Mouse (Mus musculus): ENCODE results near the gene Tapt1.
"Not testable (repeated sequence)": the region's sequence is repeated elsewhere in the genome, so short reads cannot be mapped to it uniquely, and the experiment has no call there.

Tapt1 gene

GRCm38 (mm10) chr5:44226521-44227461, at the start of gene Tapt1:
Gene Tapt1, minus strand, starts transcription at chr5:44226626.
- DNase-seq (ENCODE audit: low spot score) = peak; percentile 92

DNA sequence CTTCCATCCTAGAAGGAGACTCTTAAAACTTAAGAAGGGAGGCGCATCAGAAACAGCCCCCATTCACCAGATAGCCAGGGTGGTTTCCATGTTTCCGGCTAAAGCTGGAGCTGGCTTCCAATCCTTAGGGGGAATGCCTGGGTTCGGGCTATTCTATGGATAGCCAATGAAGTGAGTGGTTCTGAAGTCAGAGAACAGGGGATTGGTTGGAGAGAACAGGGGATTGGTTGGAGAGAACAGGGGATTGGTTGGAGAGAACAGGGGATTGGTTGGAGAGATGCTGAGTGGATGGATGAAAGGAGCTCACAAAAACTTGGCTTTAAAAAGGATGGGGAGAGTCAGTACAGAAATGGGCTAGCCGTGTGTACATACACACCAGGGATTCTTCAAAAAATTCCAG, 45.1 kb upstream of the Tapt1 start:
- no peak for DNase-seq (ENCODE audit: low spot score)

DNA sequence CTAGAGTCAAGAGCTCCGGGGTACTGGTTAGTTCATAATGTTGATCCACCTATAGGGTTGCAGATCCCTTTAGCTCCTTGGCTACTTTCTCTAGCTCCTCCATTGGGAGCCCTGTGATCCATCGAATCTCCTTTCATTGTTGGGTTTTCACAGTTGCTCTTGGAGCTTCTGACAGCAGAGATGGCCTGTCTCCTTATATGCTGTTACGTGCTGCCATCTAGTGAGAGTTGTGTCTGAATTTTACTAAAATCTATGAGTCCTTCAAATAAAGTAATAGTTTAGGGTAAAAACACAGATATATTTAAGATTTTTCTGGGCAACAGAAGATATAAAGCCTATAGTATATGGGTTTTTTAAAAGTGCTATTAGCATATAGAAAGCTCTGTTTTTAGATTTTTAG, 42.1 kb upstream of the Tapt1 start:
- DNase-seq (ENCODE audit: low spot score) = not testable (repeated sequence)

- DNase-seq (ENCODE audit: low spot score) = no peak
These were observed 35.3 kb upstream of the Tapt1 start for GRCm38 (mm10) chr5:44261691-44262090.

- no peak for DNase-seq (ENCODE audit: low spot score)
These were observed 34.7 kb upstream of the Tapt1 start for GRCm38 (mm10) chr5:44261172-44261571.

DNA sequence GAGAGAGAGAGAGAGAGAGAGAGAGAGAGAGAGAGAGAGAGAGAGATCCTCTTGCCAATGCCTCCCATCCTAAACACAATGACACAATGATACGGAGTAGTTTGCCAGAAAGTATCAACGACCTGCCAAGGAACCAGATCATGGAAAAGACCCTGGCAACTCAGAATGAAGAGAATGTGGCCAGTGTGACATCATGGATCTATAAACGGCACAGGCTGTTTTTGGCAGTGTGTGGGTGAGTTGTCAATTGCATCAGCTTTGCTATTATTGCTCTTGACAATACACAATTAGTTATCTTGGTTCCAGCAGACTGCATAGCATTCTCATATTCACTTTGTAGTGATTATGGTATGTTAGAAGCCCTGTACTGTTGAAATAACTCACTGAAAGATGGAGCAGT, 33.3 kb upstream of the Tapt1 start:
- DNase-seq (ENCODE audit: low spot score) = no peak

DNA sequence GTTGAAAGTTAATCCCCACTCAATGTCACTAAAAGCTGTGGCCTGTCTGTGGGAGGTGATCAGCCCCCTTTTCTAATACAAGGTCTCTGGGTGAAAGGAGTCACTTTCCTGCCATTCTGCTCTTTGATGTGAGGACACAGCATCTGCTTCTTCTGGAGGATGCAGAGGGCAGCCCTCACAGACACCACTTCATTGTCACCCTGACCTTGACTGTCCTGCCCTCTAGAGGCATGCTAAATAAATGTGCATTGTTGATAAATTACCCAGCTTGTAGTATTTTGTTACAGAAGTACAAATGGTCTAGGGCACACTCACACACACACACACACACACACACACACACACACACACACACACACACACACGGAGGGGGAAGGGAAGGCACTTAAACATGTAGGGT, 31.7 kb upstream of the Tapt1 start:
- DNase-seq (ENCODE audit: low spot score) = no peak

GRCm38 (mm10) chr5:44257401-44257800, 31.0 kb upstream of the Tapt1 start:
- no peak for DNase-seq (ENCODE audit: low spot score)

DNA sequence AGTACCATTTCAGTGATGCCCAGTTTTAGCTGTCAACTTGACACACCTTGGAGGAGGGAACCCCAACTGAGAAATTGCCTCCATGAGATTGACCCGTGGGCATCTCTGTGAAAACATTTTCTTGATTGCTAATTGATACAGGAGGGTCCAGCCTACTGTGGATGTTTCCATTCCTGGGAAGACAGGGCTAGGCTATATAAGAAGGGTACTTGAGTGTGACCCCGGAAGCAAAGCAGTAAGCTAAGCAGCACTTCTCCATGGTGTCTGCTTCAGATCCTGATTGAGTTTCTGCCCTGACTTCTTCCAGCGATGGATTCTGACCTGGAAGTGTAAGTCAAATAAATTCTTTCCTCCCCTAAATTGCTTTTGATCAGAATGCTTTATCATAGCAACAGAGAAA, 30.1 kb upstream of the Tapt1 start:
- DNase-seq (ENCODE audit: low spot score) = no peak

- no peak for DNase-seq (ENCODE audit: low spot score)
These were observed 29.5 kb upstream of the Tapt1 start for GRCm38 (mm10) chr5:44255756-44256398.

DNA sequence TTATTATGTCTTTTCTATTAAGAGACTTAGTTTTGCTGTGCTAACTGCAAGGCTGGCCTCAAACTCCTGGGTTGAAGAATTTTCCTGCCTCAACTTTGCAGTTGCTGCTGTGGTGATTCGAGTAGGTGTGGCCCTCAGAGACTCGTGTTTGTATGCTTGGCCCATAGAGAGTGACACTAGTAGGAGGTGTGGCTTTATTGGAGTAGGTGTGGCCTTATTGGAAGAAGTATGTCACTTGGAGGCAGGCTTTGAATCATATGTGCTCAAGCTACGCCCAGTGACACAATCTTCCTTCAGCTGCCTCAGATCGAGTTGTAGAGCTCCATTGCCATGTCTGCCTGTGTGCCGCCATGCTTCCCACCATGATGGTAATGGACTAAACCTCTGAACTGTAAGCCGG, 27.0 kb upstream of the Tapt1 start:
- no peak for DNase-seq (ENCODE audit: low spot score)

DNA sequence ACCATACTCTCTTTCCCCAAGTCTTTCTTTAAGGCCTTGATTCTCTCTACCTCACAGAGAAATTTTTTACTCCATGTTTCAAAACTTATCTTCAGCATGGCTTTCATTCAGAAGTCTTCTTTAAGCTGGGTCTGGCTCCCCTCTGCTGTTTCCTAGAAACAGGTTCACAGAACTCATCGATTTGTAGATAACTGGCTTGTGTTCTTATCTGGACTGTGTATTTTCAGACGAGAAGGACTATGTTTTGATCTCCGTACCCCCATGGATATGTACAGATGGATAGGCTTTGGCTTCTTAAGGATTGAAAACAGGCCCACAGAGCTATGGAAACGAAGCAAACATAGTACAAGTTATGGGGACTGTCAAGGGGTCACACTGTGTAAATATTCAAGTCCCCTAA, 26.0 kb upstream of the Tapt1 start:
- DNase-seq (ENCODE audit: low spot score) = no peak

DNA sequence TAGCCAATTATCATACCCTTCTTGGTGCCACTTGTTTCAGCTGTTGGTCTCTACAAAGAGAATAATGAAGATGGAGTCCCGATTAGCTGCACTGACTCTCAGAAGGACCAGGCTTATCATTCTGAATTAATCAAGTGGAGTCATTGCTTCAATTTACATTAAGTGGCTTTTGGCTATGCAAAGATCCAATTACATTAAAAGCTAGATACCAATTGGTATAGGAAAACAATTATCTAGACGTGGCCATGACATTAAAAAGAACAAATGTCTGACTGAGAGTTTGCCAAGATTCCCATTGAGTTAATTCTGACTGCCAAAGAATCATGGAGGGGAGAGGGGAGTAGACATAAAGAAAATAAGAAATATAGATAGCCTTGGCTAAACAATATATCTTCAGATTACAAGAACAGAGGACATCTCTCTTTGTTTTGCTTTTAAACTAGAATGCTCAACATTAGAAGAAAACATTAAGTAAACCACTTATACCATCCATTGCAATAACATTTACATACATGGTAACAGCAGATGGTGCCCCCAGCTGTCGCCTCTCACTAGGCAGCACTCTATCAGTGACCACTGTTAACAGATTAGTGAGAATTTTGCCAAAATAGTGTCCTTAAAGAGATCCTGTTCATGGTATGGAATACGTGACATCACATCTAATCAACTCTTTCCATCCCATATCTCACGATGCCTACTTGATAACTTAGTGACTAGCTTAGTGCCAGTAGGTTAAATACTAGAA, 24.0 kb upstream of the Tapt1 start:
- no peak for DNase-seq (ENCODE audit: low spot score)

GRCm38 (mm10) chr5:44249363-44249762, 22.9 kb upstream of the Tapt1 start:
- DNase-seq (ENCODE audit: low spot score) = no peak

DNA sequence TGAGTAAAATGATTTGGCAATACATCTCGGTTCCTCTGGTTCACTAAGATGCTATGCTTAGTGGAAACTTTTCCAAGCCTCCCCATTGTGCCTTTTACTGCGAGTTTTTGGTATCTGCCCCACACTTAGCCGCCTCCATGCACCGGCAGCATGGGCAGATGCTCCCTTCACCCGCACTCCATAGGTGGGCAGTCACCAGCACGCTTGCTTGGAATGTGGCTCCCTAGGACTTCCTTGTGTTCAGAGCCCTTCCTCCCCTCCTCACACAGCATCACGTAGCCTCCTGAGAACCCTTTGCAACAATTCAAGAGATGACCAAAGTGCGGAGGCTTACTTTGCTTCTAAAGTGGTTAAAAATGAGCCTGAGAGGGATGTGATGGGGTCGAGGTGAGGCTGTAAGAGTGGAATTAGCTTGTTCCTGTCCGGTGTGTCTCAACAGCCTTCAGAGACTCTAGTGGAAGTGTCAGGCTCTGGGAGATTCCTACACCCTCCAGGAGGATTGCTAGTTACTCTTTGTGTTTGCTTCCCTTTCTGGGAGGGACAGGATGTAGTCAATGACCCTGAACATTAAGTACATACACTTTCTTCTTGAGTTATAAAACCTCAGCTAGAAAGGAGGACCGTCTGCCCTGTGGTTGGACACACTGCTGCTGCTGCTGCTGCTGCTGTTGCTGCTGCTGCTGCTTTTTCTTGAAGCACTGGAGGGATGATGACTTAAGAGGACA, 20.2 kb upstream of the Tapt1 start:
- DNase-seq (ENCODE audit: low spot score) = no peak

GRCm38 (mm10) chr5:44244894-44245423, 18.5 kb upstream of the Tapt1 start:
- no peak for DNase-seq (ENCODE audit: low spot score)

GRCm38 (mm10) chr5:44242828-44243227, 16.4 kb upstream of the Tapt1 start:
- DNase-seq (ENCODE audit: low spot score) = no peak

DNA sequence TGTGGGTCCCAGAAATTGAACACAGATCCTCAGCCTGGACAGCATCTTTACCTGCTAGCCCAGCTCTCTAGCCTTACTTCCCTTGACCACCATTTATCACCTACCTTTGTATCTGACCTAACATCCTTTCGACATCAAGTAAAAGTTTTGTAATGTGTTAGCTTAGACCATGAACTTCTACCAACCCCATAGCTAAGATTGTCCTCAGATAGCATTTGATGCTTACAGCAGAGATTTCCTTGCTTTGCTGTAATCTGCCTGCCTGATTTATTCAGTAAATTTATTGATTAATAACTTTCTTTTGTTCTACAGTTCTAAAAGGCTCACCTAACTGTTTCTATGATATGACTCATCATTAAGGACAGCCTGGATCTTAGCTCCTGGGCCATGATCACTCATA, 15.3 kb upstream of the Tapt1 start:
- DNase-seq (ENCODE audit: low spot score) = no peak

DNA sequence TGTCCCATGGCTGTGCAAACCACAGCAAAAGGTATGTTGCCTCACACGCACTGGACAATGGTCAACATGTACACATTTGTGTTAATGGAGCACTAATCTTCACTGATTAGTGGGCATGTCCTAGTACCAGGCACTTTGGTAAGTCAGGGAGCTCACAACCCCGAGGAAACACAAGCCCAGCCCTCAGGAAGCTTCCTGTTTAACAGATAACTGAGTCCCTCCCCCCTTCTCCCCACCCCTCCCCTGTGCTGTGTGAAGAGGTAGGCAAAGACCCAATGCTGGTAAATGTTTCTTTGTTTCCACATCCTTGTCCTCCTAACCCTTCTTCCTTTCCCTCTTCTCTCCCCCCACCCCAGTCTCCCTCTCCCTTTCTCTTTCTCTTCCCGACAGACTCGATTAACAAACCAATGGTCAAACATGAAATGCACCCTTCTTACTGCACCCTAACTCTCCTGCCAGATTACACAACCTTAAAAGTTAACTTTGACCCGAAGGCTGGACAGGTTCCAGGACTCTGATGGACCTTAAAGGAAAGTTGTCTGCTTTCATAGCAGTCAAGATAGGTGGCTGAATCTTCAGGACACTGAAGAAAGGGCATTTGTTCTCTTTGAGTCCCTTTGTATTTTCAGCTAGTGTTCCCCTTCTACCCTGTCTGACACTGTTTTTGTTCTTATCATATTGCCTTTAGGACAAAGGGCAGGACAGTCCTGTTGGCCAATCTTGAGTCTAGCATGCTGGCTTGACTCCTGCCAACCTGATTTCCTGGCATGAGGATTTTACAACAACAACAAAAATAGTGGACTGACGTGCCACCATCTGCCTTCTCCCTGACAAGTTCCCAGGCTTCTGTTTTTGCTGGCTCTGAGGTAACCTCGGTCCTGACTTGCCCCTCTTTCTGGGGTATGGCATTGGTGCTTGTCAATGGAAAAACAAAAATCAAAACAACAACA, 13.0 kb upstream of the Tapt1 start:
- DNase-seq (ENCODE audit: low spot score) = no peak

GRCm38 (mm10) chr5:44238201-44238600, 11.8 kb upstream of the Tapt1 start:
- no peak for DNase-seq (ENCODE audit: low spot score)

DNA sequence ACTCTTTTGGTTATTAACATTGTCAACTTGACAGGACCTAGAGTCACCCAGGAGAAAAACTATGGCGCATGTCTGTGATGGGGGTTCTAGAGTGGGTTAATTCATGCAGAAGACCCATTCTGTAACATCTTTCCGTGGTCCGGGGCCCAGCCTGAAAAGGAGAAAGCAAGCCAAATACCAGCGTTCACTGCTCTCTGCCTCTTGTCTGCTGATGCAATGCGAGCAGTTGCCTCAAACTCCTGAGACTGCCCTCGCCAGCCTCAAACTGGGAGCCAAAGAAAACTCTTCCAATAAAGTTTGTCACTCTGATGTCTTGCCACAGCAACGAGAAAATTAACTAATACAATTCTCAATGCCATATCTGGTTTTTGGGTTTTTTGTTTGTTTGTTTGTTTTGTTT, 8.2 kb upstream of the Tapt1 start:
- no peak for DNase-seq (ENCODE audit: low spot score)
